Mouse (Mus musculus): ENCODE data around the gene Ttpal. TPM values are rescaled to one million over a fixed set of nuclear protein-coding genes. Genes with fewer than 3 reads are reported as not detected.

Gene Ttpal
- polyA plus RNA-seq, 1 experiment from 2014 or later = 40.2 TPM

- no peak for ATAC-seq (ENCODE audit: low FRiP score)
- H3K27me3 ChIP-seq (ENCODE audit: control insufficient read depth, insufficient read depth, low read length) = no peaks in the 10 kb centered on the region
- H3K9me3 ChIP-seq (ENCODE audit: control insufficient read depth, low read length) = no peaks in the 10 kb centered on the region
- H3K27ac ChIP-seq (ENCODE audit: low read depth, low read length) = no peak overlapping the region
- H3K36me3 ChIP-seq (ENCODE audit: control insufficient read depth, insufficient read depth, low read length) = no peaks in the 10 kb centered on the region
- H3K9ac ChIP-seq (ENCODE audit: low read depth, low read length) = no peak overlapping the region
- no peak overlapping the region for H3K4me3 ChIP-seq (ENCODE audit: low read depth, low read length)
- 76% methylated on average over 13 of the region's 13 CpGs for WGBS
- no peak overlapping the region for H3K4me2 ChIP-seq (replicated peaks; ENCODE audit: low read depth, low read length)
- DNase-seq (ENCODE audit: low spot score) = no peak
- no peaks in the 10 kb centered on the region for H3K4me1 ChIP-seq (replicated peaks; ENCODE audit: control insufficient read depth, insufficient read depth, low read length)
Observed at GRCm38 (mm10) chr2:163561258-163561948, 40.7 kb upstream of the Ttpal start.

GRCm38 (mm10) chr2:163564646-163565045, 37.5 kb upstream of the Ttpal start:
- no peaks in the 10 kb centered on the region for H3K4me1 ChIP-seq (replicated peaks; ENCODE audit: control insufficient read depth, insufficient read depth, low read length)
- WGBS = 30% methylated on average over 8 of the region's 8 CpGs
- H3K9me3 ChIP-seq (ENCODE audit: control insufficient read depth, low read length) = no peaks in the 10 kb centered on the region
- H3K27ac ChIP-seq (ENCODE audit: low read depth, low read length) = no peak overlapping the region
- no peaks in the 10 kb centered on the region for H3K27me3 ChIP-seq (ENCODE audit: control insufficient read depth, insufficient read depth, low read length)
- no peak overlapping the region for H3K4me2 ChIP-seq (replicated peaks; ENCODE audit: low read depth, low read length)
- H3K36me3 ChIP-seq (ENCODE audit: control insufficient read depth, insufficient read depth, low read length) = no peaks in the 10 kb centered on the region
- no peak overlapping the region for H3K4me3 ChIP-seq (ENCODE audit: low read depth, low read length)
- no peak for ATAC-seq (ENCODE audit: low FRiP score)
- peak; percentile 52 for DNase-seq (ENCODE audit: low spot score)
- no peak overlapping the region for H3K9ac ChIP-seq (ENCODE audit: low read depth, low read length)

GRCm38 (mm10) chr2:163574321-163574720, 27.8 kb upstream of the Ttpal start:
- Histone ChIP-seq H3K27me3 (ENCODE audit: control insufficient read depth, insufficient read depth, low read length) (no peaks in the 10 kb centered on the region), H3K27ac (ENCODE audit: low read depth, low read length) (no peak overlapping the region), H3K4me2 (replicated peaks; ENCODE audit: low read depth, low read length) (no peak overlapping the region), H3K4me1 (replicated peaks; ENCODE audit: control insufficient read depth, insufficient read depth, low read length) (no peaks in the 10 kb centered on the region), H3K9me3 (ENCODE audit: control insufficient read depth, low read length) (no peaks in the 10 kb centered on the region), H3K9ac (ENCODE audit: low read depth, low read length) (no peak overlapping the region), H3K36me3 (ENCODE audit: control insufficient read depth, insufficient read depth, low read length) (no peaks in the 10 kb centered on the region), H3K4me3 (ENCODE audit: low read depth, low read length) (no peak overlapping the region)
- WGBS = 84% methylated on average over 3 of the region's 3 CpGs
- ATAC-seq (ENCODE audit: low FRiP score) (no peak), DNase-seq (ENCODE audit: low spot score) (no peak)

GRCm38 (mm10) chr2:163575248-163575647, 26.9 kb upstream of the Ttpal start:
- Histone ChIP-seq H3K36me3 (ENCODE audit: control insufficient read depth, insufficient read depth, low read length) (no peaks in the 10 kb centered on the region), H3K27ac (ENCODE audit: low read depth, low read length) (no peak overlapping the region), H3K27me3 (ENCODE audit: control insufficient read depth, insufficient read depth, low read length) (no peaks in the 10 kb centered on the region), H3K9ac (ENCODE audit: low read depth, low read length) (no peak overlapping the region), H3K4me1 (replicated peaks; ENCODE audit: control insufficient read depth, insufficient read depth, low read length) (no peaks in the 10 kb centered on the region), H3K9me3 (ENCODE audit: control insufficient read depth, low read length) (no peaks in the 10 kb centered on the region), H3K4me2 (replicated peaks; ENCODE audit: low read depth, low read length) (no peak overlapping the region), H3K4me3 (ENCODE audit: low read depth, low read length) (no peak overlapping the region)
- no peak for ATAC-seq (ENCODE audit: low FRiP score)
- 48% methylated on average over 11 of the region's 11 CpGs for WGBS
- DNase-seq (ENCODE audit: low spot score) = no peak

GRCm38 (mm10) chr2:163577986-163578385, 24.1 kb upstream of the Ttpal start:
- no peak overlapping the region for H3K27ac ChIP-seq (ENCODE audit: low read depth, low read length)
- DNase-seq (ENCODE audit: low spot score) (no peak), ATAC-seq (ENCODE audit: low FRiP score) (no peak)
- H3K9me3 ChIP-seq (ENCODE audit: control insufficient read depth, low read length) = no peaks in the 10 kb centered on the region
- H3K4me1 ChIP-seq (replicated peaks; ENCODE audit: control insufficient read depth, insufficient read depth, low read length) = no peaks in the 10 kb centered on the region
- no peaks in the 10 kb centered on the region for H3K36me3 ChIP-seq (ENCODE audit: control insufficient read depth, insufficient read depth, low read length)
- no peaks in the 10 kb centered on the region for H3K27me3 ChIP-seq (ENCODE audit: control insufficient read depth, insufficient read depth, low read length)
- H3K9ac ChIP-seq (ENCODE audit: low read depth, low read length) = no peak overlapping the region
- H3K4me2 ChIP-seq (replicated peaks; ENCODE audit: low read depth, low read length) = no peak overlapping the region
- 80% methylated on average over 2 of the region's 2 CpGs for WGBS
- no peak overlapping the region for H3K4me3 ChIP-seq (ENCODE audit: low read depth, low read length)

- no peaks in the 10 kb centered on the region for H3K9me3 ChIP-seq (ENCODE audit: control insufficient read depth, low read length)
- ATAC-seq (ENCODE audit: low FRiP score) = no peak
- H3K4me1 ChIP-seq (replicated peaks; ENCODE audit: control insufficient read depth, insufficient read depth, low read length) = no peaks in the 10 kb centered on the region
- H3K36me3 ChIP-seq (ENCODE audit: control insufficient read depth, insufficient read depth, low read length) = no peaks in the 10 kb centered on the region
- no peak overlapping the region for H3K27ac ChIP-seq (ENCODE audit: low read depth, low read length)
- no peak overlapping the region for H3K4me3 ChIP-seq (ENCODE audit: low read depth, low read length)
- no peak for DNase-seq (ENCODE audit: low spot score)
- no peaks in the 10 kb centered on the region for H3K27me3 ChIP-seq (ENCODE audit: control insufficient read depth, insufficient read depth, low read length)
- WGBS = 88% methylated on average over 13 of the region's 13 CpGs
- H3K9ac ChIP-seq (ENCODE audit: low read depth, low read length) = no peak overlapping the region
- no peak overlapping the region for H3K4me2 ChIP-seq (replicated peaks; ENCODE audit: low read depth, low read length)
Observed at GRCm38 (mm10) chr2:163580069-163580945, 21.8 kb upstream of the Ttpal start.

- Histone ChIP-seq H3K9ac (ENCODE audit: low read depth, low read length) (no peak overlapping the region), H3K27me3 (ENCODE audit: control insufficient read depth, insufficient read depth, low read length) (no peaks in the 10 kb centered on the region), H3K27ac (ENCODE audit: low read depth, low read length) (no peak overlapping the region), H3K9me3 (ENCODE audit: control insufficient read depth, low read length) (no peaks in the 10 kb centered on the region), H3K4me2 (replicated peaks; ENCODE audit: low read depth, low read length) (no peak overlapping the region), H3K36me3 (ENCODE audit: control insufficient read depth, insufficient read depth, low read length) (no peaks in the 10 kb centered on the region), H3K4me3 (ENCODE audit: low read depth, low read length) (no peak overlapping the region), H3K4me1 (replicated peaks; ENCODE audit: control insufficient read depth, insufficient read depth, low read length) (no peaks in the 10 kb centered on the region)
- DNase-seq (ENCODE audit: low spot score) = no peak
- ATAC-seq (ENCODE audit: low FRiP score) = no peak
- 95% methylated on average over 10 of the region's 10 CpGs for WGBS
Observed at GRCm38 (mm10) chr2:163583226-163584087, 18.7 kb upstream of the Ttpal start.

GRCm38 (mm10) chr2:163584088-163584426, 18.1 kb upstream of the Ttpal start:
- no peak for ATAC-seq (ENCODE audit: low FRiP score)
- H3K36me3 ChIP-seq (ENCODE audit: control insufficient read depth, insufficient read depth, low read length) = no peaks in the 10 kb centered on the region
- DNase-seq (ENCODE audit: low spot score) = no peak
- no peak overlapping the region for H3K4me3 ChIP-seq (ENCODE audit: low read depth, low read length)
- no peak overlapping the region for H3K27ac ChIP-seq (ENCODE audit: low read depth, low read length)
- H3K4me1 ChIP-seq (replicated peaks; ENCODE audit: control insufficient read depth, insufficient read depth, low read length) = no peaks in the 10 kb centered on the region
- no peak overlapping the region for H3K4me2 ChIP-seq (replicated peaks; ENCODE audit: low read depth, low read length)
- 84% methylated on average over 10 of the region's 10 CpGs for WGBS
- no peaks in the 10 kb centered on the region for H3K9me3 ChIP-seq (ENCODE audit: control insufficient read depth, low read length)
- no peak overlapping the region for H3K9ac ChIP-seq (ENCODE audit: low read depth, low read length)
- no peaks in the 10 kb centered on the region for H3K27me3 ChIP-seq (ENCODE audit: control insufficient read depth, insufficient read depth, low read length)

Measured in hindbrain, embryonic 11.5 days (tissue).